Mouse (Mus musculus) neutrophil, adult 5-6 weeks (primary cell): ENCODE data around the gene Bco1. TPM values are rescaled to one million over a fixed set of nuclear protein-coding genes. Genes with fewer than 3 reads are reported as not detected.

Experiments
- ATAC-seq: fragments of 151-379, 151-347 bp; 2 replicates; pipeline ENCODE4 v1.8.0; 2017; ENCODE audit warnings: mild to moderate bottlenecking, moderate TSS enrichment; ENCODE audit not compliant: insufficient number of reproducible peaks, poor library complexity, low FRiP score, severe bottlenecking; ENCODE audit errors: extremely low read depth
- total RNA-seq: library from RNA; stranded (forward); fragments of 200-1000 nt; gene quantifications from 2 replicates; pipeline ENCODE4 v1.2.3, GENCODE M21; 2017

The Bco1 gene
- total RNA-seq: not detected in 2 replicates

DNA sequence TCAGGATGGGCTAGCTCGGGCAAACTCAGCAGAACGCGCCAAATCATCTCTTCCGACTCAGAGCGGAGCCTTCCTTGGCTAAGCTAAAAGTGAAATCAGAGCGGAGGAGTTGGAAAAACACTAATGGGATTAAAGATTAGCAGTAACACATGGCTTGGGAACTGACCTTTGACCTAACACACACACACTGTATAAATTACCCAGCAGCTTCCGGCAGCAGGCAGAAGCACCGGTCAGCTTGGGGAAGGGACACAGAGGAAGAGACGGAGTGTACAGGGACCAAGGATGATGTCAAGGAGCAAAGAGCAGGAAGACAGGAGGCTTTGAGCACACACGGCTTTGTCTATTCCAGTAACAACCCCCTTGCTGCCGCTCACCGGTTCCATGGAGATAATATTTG lies at the start of gene Bco1:
Bco1 (plus strand) TSS at position 208 of the 400 bp plus-strand sequence.
- ATAC-seq: no peak

DNA sequence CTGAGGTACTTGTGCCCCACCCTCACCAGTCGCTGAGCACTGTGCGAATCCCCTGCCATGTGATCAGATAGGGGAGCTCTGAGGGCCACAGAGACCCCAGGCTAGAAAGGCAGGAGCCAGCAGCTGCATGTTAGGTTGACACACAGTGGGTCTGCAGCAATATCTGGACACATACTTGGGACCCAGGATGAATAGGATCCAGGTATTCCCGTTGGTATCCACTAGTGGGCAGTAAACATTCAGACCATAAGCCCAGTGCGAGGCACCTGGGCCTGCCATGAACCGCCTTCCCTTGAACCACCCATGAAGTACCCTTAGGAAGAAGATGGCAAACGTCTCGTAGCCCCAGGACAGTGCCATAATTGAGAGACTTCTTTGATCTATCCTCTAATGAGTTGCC lies 46.2 kb upstream of the Bco1 start:
- ATAC-seq: no peak

GRCm38 (mm10) chr8:117050763-117051162 lies 44.9 kb upstream of the Bco1 start:
- peak; percentile 33; the same call in 1 of the 2 replicates for ATAC-seq

DNA sequence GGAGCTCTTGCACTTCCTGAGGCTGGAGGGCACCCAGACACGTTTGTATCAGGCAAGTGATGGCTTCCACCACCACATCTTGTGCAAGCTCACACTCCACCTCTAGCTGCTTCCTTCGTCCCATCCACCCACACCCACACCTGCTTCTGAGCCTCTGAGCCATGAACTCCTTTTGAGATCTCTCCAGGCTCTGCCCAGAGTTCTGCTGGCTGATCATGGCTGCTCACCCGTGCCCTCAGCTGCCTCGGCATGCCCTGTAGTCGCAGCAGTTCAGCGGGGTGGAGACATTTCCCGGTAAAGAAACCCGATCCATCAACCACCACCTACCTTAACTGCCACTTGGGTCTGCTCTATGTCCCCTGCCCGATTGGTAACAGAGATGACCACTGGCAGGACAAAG lies 44.3 kb upstream of the Bco1 start:
- ATAC-seq: no peak

DNA sequence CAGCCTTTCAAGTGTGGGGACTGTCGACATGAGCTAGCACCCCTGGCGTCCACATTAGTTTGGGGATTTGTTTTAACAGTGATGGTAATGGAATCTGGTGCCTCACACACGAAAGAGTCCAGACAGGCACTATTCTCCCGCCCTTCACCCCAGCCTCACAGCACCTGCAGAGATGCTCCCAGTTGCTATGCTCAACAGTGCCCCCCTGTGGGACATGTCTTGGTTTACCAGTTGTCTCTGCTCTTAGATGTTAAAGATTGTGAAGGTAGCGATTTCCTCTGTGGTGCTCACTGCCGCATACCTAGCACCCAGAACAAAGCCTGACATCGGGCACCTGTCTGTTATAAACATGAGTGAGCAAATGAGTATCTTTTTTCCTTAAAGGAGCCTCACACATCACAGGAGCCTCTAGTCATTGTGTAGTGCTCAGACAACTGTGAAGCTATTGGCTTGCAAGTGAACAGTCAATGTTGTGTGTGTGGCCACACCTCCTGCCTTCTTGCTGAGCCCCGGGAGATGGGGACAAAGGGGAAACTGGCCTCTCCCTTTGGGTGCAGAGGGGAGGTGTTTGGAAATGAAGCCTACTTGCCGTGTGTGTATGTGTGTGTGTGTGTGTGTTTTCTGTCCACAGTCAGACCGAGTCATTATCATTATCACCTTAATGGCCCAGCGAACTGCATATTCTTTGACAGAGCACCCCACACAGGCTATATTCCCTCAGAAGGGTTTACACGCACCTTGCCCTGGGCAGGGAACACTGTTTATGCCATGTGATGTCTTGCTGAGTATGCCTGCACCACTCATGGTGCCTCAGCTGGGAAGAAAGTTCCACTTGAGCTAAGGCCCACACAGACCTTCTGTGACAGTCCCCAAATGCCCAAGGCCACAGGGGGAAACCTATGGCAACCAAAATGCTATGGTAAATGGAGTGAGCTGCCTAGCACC lies 42.2 kb upstream of the Bco1 start:
- ATAC-seq: 0 out of 2 replicates have a peak, but pooled peaks have one; percentile 18

GRCm38 (mm10) chr8:117054146-117054545 lies 41.5 kb upstream of the Bco1 start:
- no peak for ATAC-seq

DNA sequence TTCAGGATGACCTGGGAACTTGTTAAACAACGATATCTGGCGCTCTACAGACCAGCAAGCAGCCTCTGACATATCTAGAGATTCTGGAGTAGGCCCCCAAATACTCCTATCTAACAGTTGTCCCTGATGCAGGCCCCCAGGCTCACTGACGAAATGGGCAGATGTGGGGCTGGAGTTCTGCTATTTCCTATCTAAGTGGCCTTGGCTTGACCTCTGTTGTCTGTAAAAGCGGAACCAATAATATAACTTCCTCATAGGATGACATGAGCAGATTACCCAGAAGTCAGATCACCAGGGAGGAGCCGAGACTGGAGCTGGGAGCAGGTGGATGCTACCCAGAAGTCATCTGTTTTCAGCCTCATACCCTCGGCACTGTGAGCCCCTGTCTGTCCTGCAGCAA lies 40.6 kb upstream of the Bco1 start:
- ATAC-seq: peak; percentile 88

DNA sequence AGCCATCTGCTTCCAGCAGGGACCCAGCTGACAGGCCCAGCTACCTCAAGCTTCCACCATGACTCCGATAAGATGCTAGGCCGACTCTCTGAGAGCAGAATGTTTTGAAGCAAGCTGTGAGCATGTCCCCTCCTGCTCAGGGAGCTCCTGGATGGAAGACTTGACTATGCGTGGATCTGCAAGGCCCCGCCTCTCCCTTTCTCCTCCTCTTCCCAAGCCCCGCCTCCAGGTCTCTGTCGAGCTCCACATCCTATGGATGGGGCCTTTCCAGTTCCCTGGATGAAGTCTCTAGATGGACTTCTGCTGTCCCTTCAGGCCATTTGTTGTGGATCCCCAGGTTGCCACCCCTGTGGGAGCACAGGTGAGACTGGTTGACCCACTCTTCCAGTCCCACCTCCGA lies 36.6 kb upstream of the Bco1 start:
- ATAC-seq: no peak

DNA sequence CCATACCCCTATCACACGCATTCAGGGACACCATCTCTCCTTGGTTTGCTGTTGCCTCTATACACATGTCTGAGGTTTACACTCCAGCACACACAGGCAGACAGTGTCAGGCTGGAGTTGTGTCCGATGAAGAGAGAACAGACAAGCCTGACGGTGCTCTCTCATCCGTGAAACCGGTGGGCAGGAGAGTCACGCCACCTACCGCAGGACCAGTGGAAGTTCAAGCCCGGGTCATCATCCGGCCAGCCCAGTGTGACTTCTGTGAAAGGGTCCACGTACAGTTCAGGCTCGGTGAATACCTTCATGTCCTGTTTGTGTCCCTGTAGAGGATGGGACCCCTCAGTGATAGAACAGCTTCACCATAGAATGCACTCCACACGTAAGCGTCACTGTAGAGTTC lies 35.3 kb upstream of the Bco1 start:
- no peak for ATAC-seq

- ATAC-seq: no peak
These were observed 34.3 kb upstream of the Bco1 start for GRCm38 (mm10) chr8:117061180-117061880.

DNA sequence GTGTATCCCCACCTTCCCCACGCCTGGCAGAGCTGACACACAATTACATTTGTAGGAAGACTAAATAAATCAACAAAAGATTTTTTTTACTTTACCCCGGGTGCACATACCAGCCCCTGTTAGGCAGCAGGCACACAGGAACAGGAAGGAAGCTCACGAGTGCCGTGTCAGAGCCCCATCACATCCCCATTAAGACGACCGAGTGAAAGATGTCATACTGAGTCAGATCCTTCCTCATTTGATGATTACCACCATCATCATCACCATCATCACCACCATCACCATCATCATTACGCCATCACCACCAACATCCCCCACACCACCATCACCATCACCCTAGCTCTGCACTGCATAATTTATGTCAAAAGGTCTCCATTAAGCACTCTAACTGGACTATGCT lies 28.7 kb upstream of the Bco1 start:
- peak; percentile 47 for ATAC-seq

GRCm38 (mm10) chr8:117067396-117067795 lies 28.3 kb upstream of the Bco1 start:
- no peak for ATAC-seq

- no peak for ATAC-seq
These were observed 27.4 kb upstream of the Bco1 start for GRCm38 (mm10) chr8:117068294-117068693.

- ATAC-seq: no peak
These were observed 25.9 kb upstream of the Bco1 start for GRCm38 (mm10) chr8:117069708-117070107.

DNA sequence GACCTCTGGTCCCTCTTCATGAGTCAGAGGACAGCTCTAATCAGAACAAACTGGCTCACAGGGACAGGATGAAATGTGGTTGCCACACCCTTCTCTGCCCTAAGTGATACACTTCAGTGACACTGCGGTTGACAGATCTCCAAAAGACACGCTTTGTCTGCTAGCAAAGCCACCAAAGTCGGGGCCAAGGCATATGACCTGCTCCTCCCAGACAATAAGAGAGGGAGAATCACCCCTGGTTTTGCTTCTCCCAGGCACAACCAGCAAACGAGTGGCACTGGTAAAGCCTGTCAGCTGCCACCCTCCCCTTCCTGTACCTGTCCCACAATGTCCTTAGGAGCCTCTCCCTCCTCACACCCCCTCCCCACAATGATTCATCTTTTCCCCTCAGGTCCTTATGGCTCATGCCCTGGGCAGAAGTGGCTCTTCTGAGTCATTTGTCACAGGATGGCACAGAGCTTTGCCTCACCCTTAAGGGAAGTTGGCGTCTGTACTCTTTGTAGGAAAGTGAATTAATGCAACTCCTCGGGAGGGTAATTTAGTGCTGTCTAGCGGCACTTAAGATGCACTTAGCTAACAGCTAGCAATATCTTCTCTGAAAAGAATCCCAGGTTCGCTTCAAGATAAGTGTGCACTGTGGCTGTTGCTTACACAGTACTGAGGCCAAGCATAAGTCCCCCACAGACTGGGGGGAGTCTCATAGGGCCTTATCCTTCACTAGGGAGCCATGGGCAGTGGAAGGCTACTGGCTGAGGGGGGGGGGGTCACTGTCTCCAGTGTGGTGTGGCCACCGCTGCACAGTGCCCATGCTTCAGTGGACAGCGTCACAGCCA lies 21.1 kb upstream of the Bco1 start:
- peak; percentile 51 for ATAC-seq

DNA sequence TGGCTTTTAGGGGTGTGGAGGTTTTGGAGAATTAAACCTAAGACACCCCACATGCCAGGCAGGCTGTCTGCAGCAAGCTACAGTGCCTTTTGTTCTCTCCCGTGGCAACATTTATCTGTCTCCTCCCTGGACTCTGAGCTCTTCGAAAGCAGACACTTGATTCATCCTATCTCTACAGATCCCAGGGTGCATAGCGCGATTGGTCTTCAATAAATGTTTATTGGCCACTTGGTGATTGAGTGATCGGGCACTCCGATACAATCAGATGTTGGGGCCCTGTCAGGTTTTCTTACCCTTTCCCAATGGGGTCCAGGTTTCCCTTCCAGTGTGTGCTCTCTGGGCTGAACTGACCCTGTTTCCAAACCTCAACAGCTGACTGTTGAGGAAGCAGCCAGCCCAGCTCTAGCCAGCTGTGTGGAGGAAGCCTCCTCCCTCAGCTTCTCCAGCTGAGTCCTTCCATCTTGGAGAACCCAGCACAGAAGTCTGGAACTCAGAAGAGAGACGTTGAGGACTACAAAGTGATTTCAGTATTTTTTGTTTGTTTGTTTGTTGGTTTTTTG lies 17.2 kb upstream of the Bco1 start:
- no peak for ATAC-seq

- peak; percentile 81 for ATAC-seq
These were observed 16.0 kb upstream of the Bco1 start for GRCm38 (mm10) chr8:117079652-117080051.

- no peak for ATAC-seq
These were observed 13.2 kb upstream of the Bco1 start, which contains the start of gene Pkd1l2 for GRCm38 (mm10) chr8:117082399-117082872. Gene Pkd1l2, minus strand, starts transcription at chr8:117082449.
